ENCODE assay signal across 20 mouse cellular contexts in genomic region chr5:5956716-5957115, GRCm38 (mm10).
DNase-seq lines count a peak whose midpoint lies in the region; TF ChIP-seq lines count a peak whose summit lies in the region.
"Had no signal": no experiment of that assay in that cellular context is flagged by ENCODE, and none has a peak within 500 bp of the region (broad histone marks: within the 10 kb centered on the region; RNA-seq: fewer than 3 reads in every experiment).

No protein-coding gene starts in this region.

- no peak overlapping the region for H3K4me3 ChIP-seq in CH12.LX (replicated peaks in 1 of 3; ENCODE audit: low read depth in 2 of 3, low read length in 2 of 3, poor library complexity in 1 of 3)
- no peak overlapping the region for H3K4me3 ChIP-seq in ES-E14 (ENCODE audit: insufficient read depth in 1 of 2, low read depth in 1 of 2, low read length in 2 of 2, poor library complexity in 1 of 2, severe bottlenecking in 1 of 2)
- no peak overlapping the region for H3K4me3 ChIP-seq in MEL (ENCODE audit: control insufficient read depth in 1 of 2, insufficient read depth in 1 of 2, low read depth in 2 of 2, low read length in 2 of 2)

- DNase-seq in CH12.LX (ENCODE audit: extremely low read depth): no peak
- DNase-seq in ES-E14 (ENCODE audit: low read depth, low spot score): no peak
- no peak for DNase-seq in MEL (ENCODE audit: low read depth, low spot score)
- peak; percentile 3 for DNase-seq in R1 (ENCODE audit: low read depth, low spot score)
- no peak for DNase-seq in cerebellum, adult 8-10 months
- no peak for DNase-seq in spleen, adult 18-20 months
- DNase-seq in ovary, postnatal 10 days (ENCODE audit: low spot score): no peak
- DNase-seq in layer of hippocampus, adult 9-10 months (ENCODE audit: low spot score): no peak
- DNase-seq: adrenal gland, adult 8-10 months; adrenal gland, postnatal 10 days; adrenal gland, postnatal 14 days; adrenal gland, postnatal 25 days; B cell, adult 2 months; cerebellum, adult 11 months; cerebellum, adult 11-12 months; cerebellum, adult 18-20 months; cerebellum, adult 2 months; cerebellum, adult 9-10 months; cerebellum, adult 9-11 months had no signal

- TF ChIP-seq RAD21 in CH12.LX (IDR thresholded peaks at IDR 0.05; ENCODE audit: low read depth, low read length) (no peak), MEL (IDR thresholded peaks at IDR 0.05; ENCODE audit: low read depth, low read length) (no peak)

- dilution Hi-C loops in CH12.LX (cut with MboI; ENCODE audit: extremely low pct_ligation_motif_present, extremely low pct_unique_long_range_greater_than_20kb, low sequenced_read_pairs): no loop called here

- in situ Hi-C loops in CH12.LX (cut with MboI; ENCODE audit: low pct_ligation_motif_present, low pct_unique_long_range_greater_than_20kb, low sequenced_read_pairs): no loop called here
- in situ Hi-C loops in ES-E14 (cut with MboI; ENCODE audit: low sequenced_read_pairs in 2 of 2, unreplicated experiment in 2 of 2): no loop called here

- TF ChIP-seq CTCF in CH12.LX (conservative IDR thresholded peaks at IDR 0.05 in 1 of 2, IDR thresholded peaks at IDR 0.05 in 1 of 2; ENCODE audit: low read depth in 2 of 2, low read length in 2 of 2) (no peak), MEL (IDR thresholded peaks at IDR 0.05 in 2 of 3, conservative IDR thresholded peaks at IDR 0.05 in 1 of 3; ENCODE audit: control insufficient read depth in 1 of 3, insufficient read depth in 1 of 3, low read depth in 2 of 3, low read length in 3 of 3, poor library complexity in 1 of 3, severe bottlenecking in 1 of 3) (no peak)

- TF ChIP-seq POLR2A in CH12.LX (IDR thresholded peaks at IDR 0.05; ENCODE audit: low read depth, low read length) (no peak), MEL (IDR thresholded peaks at IDR 0.05; ENCODE audit: control insufficient read depth in 1 of 2, insufficient read depth in 1 of 2, low read depth in 1 of 2, low read length in 2 of 2, poor library complexity in 1 of 2) (no peak)

- H3K36me3 ChIP-seq in CH12.LX (replicated peaks in 1 of 2; ENCODE audit: control insufficient read depth in 1 of 2, insufficient read depth in 1 of 2, low read length in 1 of 2) (no peaks in the 10 kb centered on the region), ES-E14 (ENCODE audit: control insufficient read depth, insufficient read depth, low read length, poor library complexity, severe bottlenecking) (no peaks in the 10 kb centered on the region), MEL (ENCODE audit: control insufficient read depth in 1 of 2, insufficient read depth in 2 of 2, low read length in 2 of 2) (no peaks in the 10 kb centered on the region)
- H3K36me3 ChIP-seq: G1E had no signal

- H3K9me3 ChIP-seq in CH12.LX (replicated peaks; ENCODE audit: low read length) (no peaks in the 10 kb centered on the region), ES-E14 (ENCODE audit: control insufficient read depth, insufficient read depth, low read depth, low read length) (no peaks in the 10 kb centered on the region), MEL (replicated peaks; ENCODE audit: insufficient read depth, low read length) (no peaks in the 10 kb centered on the region)
- H3K9me3 ChIP-seq: G1E had no signal

- TF ChIP-seq EP300 in CH12.LX (IDR thresholded peaks at IDR 0.05; ENCODE audit: low read length) (no peak), MEL (IDR thresholded peaks at IDR 0.05; ENCODE audit: low read depth in 1 of 2, low read length in 2 of 2) (no peak)

- H3K9ac ChIP-seq in CH12.LX (ENCODE audit: insufficient read depth, low read depth) (no peak overlapping the region), ES-E14 (ENCODE audit: insufficient read depth, low read depth, low read length, poor library complexity, severe bottlenecking) (no peak overlapping the region), MEL (ENCODE audit: control insufficient read depth, low read depth, low read length, poor library complexity, severe bottlenecking) (no peak overlapping the region)

- H3K27me3 ChIP-seq in CH12.LX (replicated peaks): no peaks in the 10 kb centered on the region
- H3K27me3 ChIP-seq in MEL (ENCODE audit: control insufficient read depth in 1 of 2, insufficient read depth in 2 of 2, low read length in 2 of 2): no peaks in the 10 kb centered on the region

- no peak overlapping the region for H3K27ac ChIP-seq in CH12.LX (ENCODE audit: insufficient read depth, low read depth)
- H3K27ac ChIP-seq in ES-E14 (ENCODE audit: insufficient read depth, low read depth, low read length, poor library complexity, severe bottlenecking): no peak overlapping the region
- H3K27ac ChIP-seq in MEL (ENCODE audit: control insufficient read depth, low read depth, low read length): no peak overlapping the region

- H3K4me1 ChIP-seq in CH12.LX (ENCODE audit: control insufficient read depth in 1 of 2, insufficient read depth in 2 of 2): no peaks in the 10 kb centered on the region
- H3K4me1 ChIP-seq in ES-E14 (ENCODE audit: control insufficient read depth in 2 of 2, insufficient read depth in 2 of 2, low read length in 2 of 2, poor library complexity in 1 of 2): no peaks in the 10 kb centered on the region
- H3K4me1 ChIP-seq in MEL (ENCODE audit: control insufficient read depth in 1 of 2, insufficient read depth in 2 of 2, low read length in 2 of 2): no peaks in the 10 kb centered on the region

- H3K79me2 ChIP-seq in CH12.LX (replicated peaks; ENCODE audit: control insufficient read depth, extremely low read depth, insufficient read depth, poor library complexity, severe bottlenecking) (no peaks in the 10 kb centered on the region), MEL (ENCODE audit: control insufficient read depth, insufficient read depth, low read length, poor library complexity) (no peaks in the 10 kb centered on the region)

- no peak overlapping the region for H3K4me2 ChIP-seq in CH12.LX (ENCODE audit: insufficient read depth, low read depth, poor library complexity, severe bottlenecking)

TF ChIP-seq in CH12.LX, 34 proteins besides CTCF, POLR2A, EP300 and RAD21:
- TF ChIP-seq MAFK (IDR thresholded peaks at IDR 0.05; ENCODE audit: insufficient replicate concordance, low read length) (peak; percentile 99), MXI1 (IDR thresholded peaks at IDR 0.05; ENCODE audit: low read depth, low read length) (no peak)

TF ChIP-seq in ES-E14, 5 proteins besides CTCF, POLR2A, EP300 and RAD21:
- TF ChIP-seq MAFK (IDR thresholded peaks at IDR 0.05; ENCODE audit: insufficient read depth, low read depth, low read length) (peak; percentile 98), ZC3H11A (IDR thresholded peaks at IDR 0.05; ENCODE audit: borderline replicate concordance, low read depth, low read length) (no peak)

TF ChIP-seq in MEL, 35 proteins besides CTCF, POLR2A, EP300 and RAD21:
- TF ChIP-seq MAFK (IDR thresholded peaks at IDR 0.05; ENCODE audit: borderline replicate concordance, low read depth, low read length) (peak; percentile 93), NRF1 (IDR thresholded peaks at IDR 0.05; ENCODE audit: insufficient read depth, low read depth, low read length, poor library complexity, severe bottlenecking) (no peak)

Comparison
In these comparisons a context has a peak if more than half of its experiments do, and no peak if none do; other contexts are left out.
1. Of the 35 proteins assayed by ChIP-seq in both MEL and CH12.LX: peak only in MEL: none; only in CH12.LX: none; in both: MAFK; in neither: 34.